Mouse (Mus musculus): ENCODE data around the gene Sp8.

- no peak for TF ChIP-seq CTCF (IDR thresholded peaks at IDR 0.05; ENCODE audit: borderline replicate concordance, insufficient read depth, low read length)
- TF ChIP-seq POLR2A (IDR thresholded peaks at IDR 0.05; ENCODE audit: low read depth, low read length) = no peak
Measured at GRCm38 (mm10) chr12:118845351-118845750, 778 bp upstream of the Sp8 start.
